Mouse (Mus musculus): Measurements from ENCODE around the gene Rapgefl1. TPM values are rescaled to one million over a fixed set of nuclear protein-coding genes. Genes with fewer than 3 reads are reported as not detected.

The Rapgefl1 gene
- polyA plus RNA-seq, 1 experiment from 2014 or later, result 4.1 TPM

GRCm38 (mm10) chr11:98870791-98871190, 34.2 kb downstream of the Rapgefl1 start:
- ATAC-seq (ENCODE audit: low FRiP score), result no peak
- Histone ChIP-seq H3K4me3 (no peak overlapping the region), H3K9ac (no peak overlapping the region), H3K4me2 (replicated peaks) (no peak overlapping the region), H3K36me3 (peaks cover 44% of the 10 kb centered on the region), H3K27me3 (no peaks in the 10 kb centered on the region), H3K27ac (no peak overlapping the region; the same call in 1 of the 2 replicates), H3K4me1 (peaks cover 11% of the 10 kb centered on the region; the same call in 1 of the 2 replicates), H3K9me3 (replicated peaks) (no peaks in the 10 kb centered on the region)
- 76% methylated on average over 5 of the region's 5 CpGs for WGBS

- H3K4me2 ChIP-seq (replicated peaks), result no peak overlapping the region
- peaks cover 40% of the 10 kb centered on the region for H3K36me3 ChIP-seq
- WGBS, result 65% methylated on average over 4 of the region's 4 CpGs
- no peaks in the 10 kb centered on the region for H3K9me3 ChIP-seq (replicated peaks)
- no peak overlapping the region for H3K4me3 ChIP-seq
- no peak for ATAC-seq (ENCODE audit: low FRiP score)
- H3K9ac ChIP-seq, result no peak overlapping the region
- peak overlapping the region; percentile 40; the same call in 1 of the 2 replicates for H3K27ac ChIP-seq
- no peaks in the 10 kb centered on the region for H3K27me3 ChIP-seq
- peaks cover 11% of the 10 kb centered on the region; the same call in 1 of the 2 replicates for H3K4me1 ChIP-seq
Observed at GRCm38 (mm10) chr11:98871416-98871815, 34.8 kb downstream of the Rapgefl1 start.

- H3K4me3 ChIP-seq, result no peak overlapping the region
- 78% methylated on average over 4 of the region's 4 CpGs for WGBS
- H3K9me3 ChIP-seq (replicated peaks), result no peaks in the 10 kb centered on the region
- peaks cover 11% of the 10 kb centered on the region; the same call in 1 of the 2 replicates for H3K4me1 ChIP-seq
- H3K27me3 ChIP-seq, result no peaks in the 10 kb centered on the region
- no peak overlapping the region for H3K9ac ChIP-seq
- H3K27ac ChIP-seq, result peak overlapping the region; percentile 1; the same call in 1 of the 2 replicates
- peaks cover 37% of the 10 kb centered on the region for H3K36me3 ChIP-seq
- ATAC-seq (ENCODE audit: low FRiP score), result no peak
- no peak overlapping the region for H3K4me2 ChIP-seq (replicated peaks)
Observed at GRCm38 (mm10) chr11:98872040-98872439, 35.5 kb downstream of the Rapgefl1 start.

GRCm38 (mm10) chr11:98873900-98874299, 37.3 kb downstream of the Rapgefl1 start:
- Histone ChIP-seq H3K9me3 (replicated peaks) (no peaks in the 10 kb centered on the region), H3K4me3 (no peak overlapping the region), H3K27ac (no peak overlapping the region), H3K9ac (no peak overlapping the region), H3K27me3 (no peaks in the 10 kb centered on the region), H3K4me2 (replicated peaks) (no peak overlapping the region), H3K36me3 (peaks cover 24% of the 10 kb centered on the region), H3K4me1 (peaks cover 7% of the 10 kb centered on the region; the same call in 1 of the 2 replicates)
- 95% methylated on average over 9 of the region's 9 CpGs for WGBS
- ATAC-seq (ENCODE audit: low FRiP score), result no peak

- WGBS, result 77% methylated on average over 9 of the region's 9 CpGs
- H3K4me2 ChIP-seq (replicated peaks), result no peak overlapping the region
- H3K9me3 ChIP-seq (replicated peaks), result no peaks in the 10 kb centered on the region
- H3K27me3 ChIP-seq, result no peaks in the 10 kb centered on the region
- H3K9ac ChIP-seq, result no peak overlapping the region
- peaks cover 13% of the 10 kb centered on the region; the same call in 1 of the 2 replicates for H3K36me3 ChIP-seq
- no peaks in the 10 kb centered on the region for H3K4me1 ChIP-seq
- ATAC-seq (ENCODE audit: low FRiP score), result no peak
- no peak overlapping the region for H3K27ac ChIP-seq
- no peak overlapping the region for H3K4me3 ChIP-seq
Observed at GRCm38 (mm10) chr11:98877001-98877400, 40.4 kb downstream of the Rapgefl1 start.

- Histone ChIP-seq H3K27me3 (no peaks in the 10 kb centered on the region), H3K27ac (no peak overlapping the region), H3K4me2 (replicated peaks) (no peak overlapping the region), H3K4me3 (no peak overlapping the region), H3K9ac (no peak overlapping the region), H3K9me3 (replicated peaks) (no peaks in the 10 kb centered on the region), H3K4me1 (0 out of 2 replicates have a peak, but pooled peaks cover 7% of the 10 kb centered on the region), H3K36me3 (peaks cover 82% of the 10 kb centered on the region)
- no peak for ATAC-seq (ENCODE audit: low FRiP score)
- WGBS, result 94% methylated on average over 3 of the region's 3 CpGs
Observed at GRCm38 (mm10) chr11:98887703-98888102, 51.1 kb downstream of the Rapgefl1 start.

- no peaks in the 10 kb centered on the region for H3K27me3 ChIP-seq
- H3K4me2 ChIP-seq (replicated peaks), result no peak overlapping the region
- ATAC-seq (ENCODE audit: low FRiP score), result no peak
- H3K9ac ChIP-seq, result no peak overlapping the region
- 0 out of 2 replicates have a peak, but pooled peaks cover 7% of the 10 kb centered on the region for H3K4me1 ChIP-seq
- H3K27ac ChIP-seq, result no peak overlapping the region
- peaks cover 95% of the 10 kb centered on the region for H3K36me3 ChIP-seq
- H3K4me3 ChIP-seq, result no peak overlapping the region
- 0 out of 2 replicates have a peak, but pooled peaks cover 4% of the 10 kb centered on the region for H3K9me3 ChIP-seq (replicated peaks)
- 92% methylated on average over 4 of the region's 4 CpGs for WGBS
Observed at GRCm38 (mm10) chr11:98889077-98889476, 52.5 kb downstream of the Rapgefl1 start.

- Histone ChIP-seq H3K9ac (no peak overlapping the region), H3K4me1 (0 out of 2 replicates have a peak, but pooled peaks cover 7% of the 10 kb centered on the region), H3K27ac (no peak overlapping the region), H3K27me3 (no peaks in the 10 kb centered on the region), H3K4me2 (replicated peaks) (no peak overlapping the region), H3K9me3 (replicated peaks) (0 out of 2 replicates have a peak, but pooled peaks cover 4% of the 10 kb centered on the region), H3K36me3 (peaks cover 96% of the 10 kb centered on the region), H3K4me3 (no peak overlapping the region)
- WGBS, result 92% methylated on average over 5 of the region's 5 CpGs
- ATAC-seq (ENCODE audit: low FRiP score), result no peak
Observed at GRCm38 (mm10) chr11:98889977-98890376, 53.4 kb downstream of the Rapgefl1 start.

GRCm38 (mm10) chr11:98892426-98892825, 55.8 kb downstream of the Rapgefl1 start:
- WGBS, result 52% methylated on average over 5 of the region's 5 CpGs
- Histone ChIP-seq H3K27me3 (no peaks in the 10 kb centered on the region), H3K9me3 (replicated peaks) (0 out of 2 replicates have a peak, but pooled peaks cover 4% of the 10 kb centered on the region), H3K36me3 (peaks cover 95% of the 10 kb centered on the region), H3K4me3 (no peak overlapping the region), H3K27ac (no peak overlapping the region), H3K4me1 (0 out of 2 replicates have a peak, but pooled peaks cover 7% of the 10 kb centered on the region), H3K9ac (no peak overlapping the region), H3K4me2 (replicated peaks) (no peak overlapping the region)
- ATAC-seq (ENCODE audit: low FRiP score), result no peak

GRCm38 (mm10) chr11:98900529-98901125, 64.0 kb downstream of the Rapgefl1 start:
- Histone ChIP-seq H3K27me3 (no peaks in the 10 kb centered on the region), H3K27ac (no peak overlapping the region), H3K4me2 (replicated peaks) (no peak overlapping the region), H3K9me3 (replicated peaks) (no peaks in the 10 kb centered on the region), H3K36me3 (peaks cover 66% of the 10 kb centered on the region), H3K9ac (no peak overlapping the region), H3K4me3 (no peak overlapping the region), H3K4me1 (peaks cover 12% of the 10 kb centered on the region)
- 86% methylated on average over 12 of the region's 12 CpGs for WGBS
- ATAC-seq (ENCODE audit: low FRiP score), result no peak

- no peak for ATAC-seq (ENCODE audit: low FRiP score)
- H3K4me1 ChIP-seq, result peaks cover 15% of the 10 kb centered on the region
- H3K9me3 ChIP-seq (replicated peaks), result no peaks in the 10 kb centered on the region
- 5% methylated on average over 10 of the region's 10 CpGs for WGBS
- peak overlapping the region; percentile 8; the same call in 1 of the 2 replicates for H3K9ac ChIP-seq
- H3K36me3 ChIP-seq, result peaks cover 47% of the 10 kb centered on the region
- peak overlapping the region; percentile 17; the same call in 1 of the 2 replicates for H3K4me2 ChIP-seq (replicated peaks)
- H3K27ac ChIP-seq, result peak overlapping the region; percentile 49; the same call in 1 of the 2 replicates
- H3K27me3 ChIP-seq, result no peaks in the 10 kb centered on the region
- H3K4me3 ChIP-seq, result no peak overlapping the region
Observed at GRCm38 (mm10) chr11:98902621-98903245, 66.1 kb downstream of the Rapgefl1 start.

Data from hindbrain, embryonic 12.5 days (tissue).